Mouse (Mus musculus) stomach, embryonic 15.5 days (tissue): ENCODE results near the gene Tnfrsf8. TPM values are rescaled to one million over a fixed set of nuclear protein-coding genes. Genes with fewer than 3 reads are reported as not detected.
"Not testable (repeated sequence)": the region's sequence is repeated elsewhere in the genome, so short reads cannot be mapped to it uniquely, and the experiment has no call there.

ENCODE experiments used
- ATAC-seq: fragments of 200-750 bp; cut with Nextera tagmentation; 2 replicates; pipeline ENCODE4 v1.8.0; 2017; ENCODE audit warnings: low read depth, moderate number of reproducible peaks, moderate TSS enrichment; ENCODE audit not compliant: insufficient read depth, low FRiP score
- H3K27ac ChIP-seq: fragments of 300-500 bp; sonication (generic); 2 replicates; pipeline ENCODE4 v1.5.1; 2015; ENCODE audit warnings: mild to moderate bottlenecking, inconsistent platforms
- H3K27me3 ChIP-seq: fragments of 300-500 bp; sonication (generic); replicated peaks from 2 replicates; pipeline ENCODE4 v1.6.1; 2015; ENCODE audit warnings: inconsistent platforms
- H3K36me3 ChIP-seq: fragments of 300-500 bp; sonication (generic); 2 replicates; pipeline ENCODE4 v1.6.1; 2015; ENCODE audit warnings: inconsistent platforms
- H3K4me1 ChIP-seq: fragments of 300-500 bp; sonication (generic); 2 replicates; pipeline ENCODE4 v1.6.1; 2015; ENCODE audit warnings: inconsistent platforms
- H3K4me2 ChIP-seq: fragments of 300-500 bp; sonication (generic); 2 replicates; pipeline ENCODE4 v1.6.1; 2015; ENCODE audit warnings: mild to moderate bottlenecking, inconsistent platforms
- H3K4me3 ChIP-seq: fragments of 300-500 bp; sonication (generic); replicated peaks from 2 replicates; pipeline ENCODE4 v1.5.1; 2015; ENCODE audit warnings: inconsistent platforms
- H3K9ac ChIP-seq: fragments of 300-500 bp; sonication (generic); 2 replicates; pipeline ENCODE4 v1.6.1; 2015; ENCODE audit warnings: inconsistent platforms
- H3K9me3 ChIP-seq: fragments of 300-500 bp; sonication (generic); 2 replicates; pipeline ENCODE4 v1.6.1; 2016; ENCODE audit warnings: inconsistent platforms
- whole genome bisulfite sequencing: fragments of 180-500 bp; shearing (Covaris S2); methylation state at CpG from one replicate; pipeline ENCODE4 v1.1.7; 2015; 5-methylcytosine and 5-hydroxymethylcytosine counted together
- polyA plus RNA-seq: library from polyadenylated mRNA; unstranded; fragments of >200 nt; fragmentation: Nextera tagmentation; extraction: Ambion mirVana; gene quantifications from 2 replicates; pipeline ENCODE4 v1.2.1, GENCODE M21; 2015

Gene Tnfrsf8
- polyA plus RNA-seq, 1 experiment from 2014 or later, result 0.09 TPM

GRCm38 (mm10) chr4:145322995-145323627, 8.1 kb upstream of the Tnfrsf8 start:
- Histone ChIP-seq H3K4me2 (no peak overlapping the region), H3K27me3 (no peaks in the 10 kb centered on the region), H3K9ac (no peak overlapping the region), H3K36me3 (no peaks in the 10 kb centered on the region), H3K4me3 (no peak overlapping the region), H3K9me3 (no peaks in the 10 kb centered on the region), H3K27ac (no peak overlapping the region), H3K4me1 (no peaks in the 10 kb centered on the region)
- 68% methylated on average over 8 of the region's 8 CpGs for WGBS
- ATAC-seq, result no peak

GRCm38 (mm10) chr4:145322211-145322610, 7.2 kb upstream of the Tnfrsf8 start:
- H3K9ac ChIP-seq, result no peak overlapping the region
- no peak for ATAC-seq
- no peak overlapping the region for H3K4me2 ChIP-seq
- no peak overlapping the region for H3K4me3 ChIP-seq
- no peak overlapping the region for H3K27ac ChIP-seq
- WGBS, result 68% methylated on average over 5 of the region's 5 CpGs
- H3K27me3 ChIP-seq, result no peaks in the 10 kb centered on the region
- no peaks in the 10 kb centered on the region for H3K36me3 ChIP-seq
- H3K9me3 ChIP-seq, result no peaks in the 10 kb centered on the region
- H3K4me1 ChIP-seq, result no peaks in the 10 kb centered on the region

- Histone ChIP-seq H3K4me2 (no peak overlapping the region), H3K4me3 (no peak overlapping the region), H3K9ac (no peak overlapping the region), H3K9me3 (no peaks in the 10 kb centered on the region), H3K27me3 (peaks cover under 1% of the 10 kb centered on the region; the same call in 1 of the 2 replicates), H3K27ac (no peak overlapping the region), H3K4me1 (no peaks in the 10 kb centered on the region), H3K36me3 (no peaks in the 10 kb centered on the region)
- WGBS, result 73% methylated on average over 4 of the region's 4 CpGs
- ATAC-seq, result no peak
Observed at GRCm38 (mm10) chr4:145320624-145321023, 5.7 kb upstream of the Tnfrsf8 start.

- Histone ChIP-seq H3K36me3 (no peaks in the 10 kb centered on the region), H3K4me1 (no peaks in the 10 kb centered on the region), H3K9me3 (no peaks in the 10 kb centered on the region), H3K27ac (no peak overlapping the region), H3K9ac (no peak overlapping the region), H3K27me3 (peaks cover 12% of the 10 kb centered on the region; the same call in 1 of the 2 replicates), H3K4me2 (no peak overlapping the region), H3K4me3 (no peak overlapping the region)
- ATAC-seq, result peak; percentile 68; the same call in 1 of the 2 replicates
- WGBS, result 67% methylated on average over 4 of the region's 4 CpGs
Observed at GRCm38 (mm10) chr4:145319274-145320226, 4.6 kb upstream of the Tnfrsf8 start.

GRCm38 (mm10) chr4:145316708-145317107, 1.7 kb upstream of the Tnfrsf8 start:
- Histone ChIP-seq H3K36me3 (no peaks in the 10 kb centered on the region), H3K27me3 (peaks cover 12% of the 10 kb centered on the region; the same call in 1 of the 2 replicates), H3K4me1 (no peaks in the 10 kb centered on the region), H3K4me2 (no peak overlapping the region), H3K9ac (no peak overlapping the region), H3K27ac (no peak overlapping the region), H3K9me3 (no peaks in the 10 kb centered on the region), H3K4me3 (no peak overlapping the region)
- WGBS, result 80% methylated on average over 5 of the region's 5 CpGs
- no peak for ATAC-seq

- H3K4me2 ChIP-seq, result no peak overlapping the region
- H3K4me1 ChIP-seq, result no peaks in the 10 kb centered on the region
- no peaks in the 10 kb centered on the region for H3K9me3 ChIP-seq
- H3K27me3 ChIP-seq, result peaks cover 12% of the 10 kb centered on the region; the same call in 1 of the 2 replicates
- no peak overlapping the region for H3K4me3 ChIP-seq
- no peak overlapping the region for H3K27ac ChIP-seq
- no peaks in the 10 kb centered on the region for H3K36me3 ChIP-seq
- no peak for ATAC-seq
- H3K9ac ChIP-seq, result no peak overlapping the region
- 79% methylated on average over 4 of the region's 4 CpGs for WGBS
Observed at GRCm38 (mm10) chr4:145313966-145314365, 998 bp downstream of the Tnfrsf8 start.

- H3K9ac ChIP-seq, result no peak overlapping the region
- peaks cover 12% of the 10 kb centered on the region; the same call in 1 of the 2 replicates for H3K27me3 ChIP-seq
- H3K4me3 ChIP-seq, result no peak overlapping the region
- 82% methylated on average over 3 of the region's 3 CpGs for WGBS
- H3K4me1 ChIP-seq, result no peaks in the 10 kb centered on the region
- no peaks in the 10 kb centered on the region for H3K9me3 ChIP-seq
- ATAC-seq, result no peak
- H3K27ac ChIP-seq, result no peak overlapping the region
- H3K36me3 ChIP-seq, result no peaks in the 10 kb centered on the region
- no peak overlapping the region for H3K4me2 ChIP-seq
Observed at GRCm38 (mm10) chr4:145313256-145313655, 1.7 kb downstream of the Tnfrsf8 start.

- no peak for ATAC-seq
- H3K4me3 ChIP-seq, result no peak overlapping the region
- H3K36me3 ChIP-seq, result no peaks in the 10 kb centered on the region
- WGBS, result 65% methylated on average over 7 of the region's 7 CpGs
- H3K27me3 ChIP-seq, result peaks cover 12% of the 10 kb centered on the region; the same call in 1 of the 2 replicates
- H3K4me1 ChIP-seq, result no peaks in the 10 kb centered on the region
- no peaks in the 10 kb centered on the region for H3K9me3 ChIP-seq
- H3K27ac ChIP-seq, result no peak overlapping the region
- H3K9ac ChIP-seq, result no peak overlapping the region
- H3K4me2 ChIP-seq, result no peak overlapping the region
Observed at GRCm38 (mm10) chr4:145312530-145312929, 2.4 kb downstream of the Tnfrsf8 start.

- 75% methylated on average over 2 of the region's 2 CpGs for WGBS
- Histone ChIP-seq H3K27me3 (peaks cover 12% of the 10 kb centered on the region; the same call in 1 of the 2 replicates), H3K9me3 (no peaks in the 10 kb centered on the region), H3K4me1 (no peaks in the 10 kb centered on the region), H3K27ac (no peak overlapping the region), H3K4me3 (no peak overlapping the region), H3K36me3 (no peaks in the 10 kb centered on the region), H3K4me2 (no peak overlapping the region), H3K9ac (no peak overlapping the region)
- ATAC-seq, result no peak
Observed at GRCm38 (mm10) chr4:145310859-145311258, 4.1 kb downstream of the Tnfrsf8 start.

- H3K4me1 ChIP-seq, result no peaks in the 10 kb centered on the region
- no peak overlapping the region for H3K9ac ChIP-seq
- no peak overlapping the region for H3K27ac ChIP-seq
- no peaks in the 10 kb centered on the region for H3K9me3 ChIP-seq
- 22% methylated on average over 4 of the region's 4 CpGs for WGBS
- H3K4me2 ChIP-seq, result no peak overlapping the region
- ATAC-seq, result no peak
- H3K36me3 ChIP-seq, result no peaks in the 10 kb centered on the region
- H3K27me3 ChIP-seq, result no peaks in the 10 kb centered on the region
- no peak overlapping the region for H3K4me3 ChIP-seq
Observed at GRCm38 (mm10) chr4:145306422-145306821, 8.5 kb downstream of the Tnfrsf8 start.

GRCm38 (mm10) chr4:145305661-145306362, 9.2 kb downstream of the Tnfrsf8 start:
- H3K27ac ChIP-seq, H3K9ac ChIP-seq, H3K4me1 ChIP-seq, H3K4me3 ChIP-seq, H3K27me3 ChIP-seq, H3K4me2 ChIP-seq, H3K36me3 ChIP-seq, ATAC-seq, H3K9me3 ChIP-seq: not testable (repeated sequence)
- WGBS, result 44% methylated on average over 2 of the region's 2 CpGs
